Mouse (Mus musculus): ENCODE results near the gene Sesn2.

DNA sequence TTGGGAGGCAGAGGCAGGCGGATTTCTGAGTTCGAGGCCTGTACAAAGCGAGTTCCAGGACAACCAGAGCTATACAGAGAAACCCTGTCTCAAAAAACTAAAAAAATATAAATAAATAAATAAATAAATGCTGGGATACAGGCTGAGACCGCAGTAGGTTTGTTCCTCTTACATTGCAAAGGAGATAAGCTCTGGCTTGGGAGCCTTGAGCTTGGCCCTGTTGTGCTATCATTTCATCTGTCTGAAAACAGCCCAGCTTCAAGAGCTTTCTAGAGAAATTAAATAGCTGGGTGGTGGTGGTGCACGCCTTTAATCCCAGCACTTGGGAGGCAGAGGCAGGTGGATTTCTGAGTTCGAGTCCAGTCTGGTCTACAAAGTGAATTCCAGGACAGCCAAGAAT lies 8.7 kb downstream of the Sesn2 start:
- TF ChIP-seq POLR2A (IDR thresholded peaks at IDR 0.05; ENCODE audit: control insufficient read depth, low read depth, low read length) (no peak), CTCF (IDR thresholded peaks at IDR 0.05; ENCODE audit: control insufficient read depth, insufficient read depth, insufficient replicate concordance, low read depth, low read length) (no peak)

Data from testis, adult 2 months (tissue).